Mouse (Mus musculus) lung, adult 2 months (tissue): ENCODE measurements at regions not wholly inside any gene's neighbourhood (a gene's known extent, or its start where the extent isn't known, plus 50 kb on each side); places are given as distances from the start of the nearest gene placed in this dataset.

Experiments used
- CTCF ChIP-seq: fragments of 200-500 bp; IDR thresholded peaks from 2 replicates; pipeline ENCODE4 v1.5.1; 2011; ENCODE audit warnings: mild to moderate bottlenecking, low read length, control low read depth; ENCODE audit not compliant: insufficient read depth
- POLR2A ChIP-seq: fragments of 200-500 bp; IDR thresholded peaks from 2 replicates; pipeline ENCODE4 v1.6.1; 2011; ENCODE audit warnings: low read depth, mild to moderate bottlenecking, control low read depth, low read length, borderline replicate concordance; ENCODE audit errors: extremely low read depth

DNA sequence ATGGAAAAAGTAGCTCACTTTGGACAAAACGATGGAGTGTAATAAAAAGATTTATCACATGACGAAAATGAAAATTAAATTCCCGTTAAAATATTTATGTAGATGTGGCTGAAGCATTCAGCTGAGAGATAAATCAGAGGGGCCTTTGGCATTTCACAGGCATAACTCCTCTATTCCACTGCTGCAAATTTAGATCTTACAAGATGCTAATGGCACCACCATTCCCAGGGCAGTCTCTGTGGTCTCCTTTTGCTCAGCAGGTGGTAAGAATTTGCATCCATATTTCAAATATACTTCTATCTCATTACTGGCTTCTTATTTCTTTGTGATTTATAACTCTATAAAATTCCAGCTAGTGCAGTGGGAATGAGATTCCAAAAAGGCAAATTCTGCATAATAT is 581.5 kb upstream of the Rag2 start:
- TF ChIP-seq POLR2A (no peak), CTCF (no peak)
